Mouse (Mus musculus): Measurements from ENCODE around the gene Myh7b.

Gene Myh7b

DNA sequence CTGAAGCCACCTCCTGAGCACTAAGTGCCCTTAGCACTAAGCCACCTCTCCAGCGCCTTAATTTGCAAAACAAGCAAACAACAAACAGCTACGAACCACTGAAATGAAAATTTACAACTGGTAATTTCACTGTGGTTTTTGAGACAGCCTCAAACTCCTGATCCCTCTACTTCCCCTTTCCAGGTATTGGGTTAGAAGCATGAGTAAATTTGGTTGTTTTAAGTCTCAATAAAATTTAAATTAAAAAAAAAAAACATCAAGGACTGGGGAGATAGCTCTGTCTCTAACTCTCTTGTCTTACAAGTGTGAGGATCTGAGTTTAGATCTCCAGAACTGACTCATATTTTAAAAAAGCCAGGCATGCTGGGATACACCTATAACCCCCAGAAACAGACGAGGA lies 72.1 kb downstream of the Myh7b start:
- DNase-seq (ENCODE audit: extremely low spot score, low spot score): no peak

DNA sequence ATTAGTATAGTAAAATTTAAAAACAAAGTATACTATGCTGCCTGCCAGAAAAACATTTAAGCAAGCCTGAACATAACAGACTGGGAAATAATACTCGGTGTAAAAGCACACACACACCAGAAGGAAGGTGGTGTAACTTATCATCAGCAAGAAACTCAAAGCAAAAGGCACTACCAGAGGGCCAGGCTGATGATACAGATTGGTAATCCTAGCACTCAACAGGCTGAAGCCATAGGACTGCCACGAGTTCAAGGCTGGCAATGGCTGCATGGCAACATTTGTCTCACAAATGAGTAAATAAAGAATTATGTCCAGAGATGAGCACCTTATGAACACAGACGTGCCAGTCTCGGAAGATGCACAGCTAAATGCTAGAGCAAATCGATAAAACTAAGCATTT lies 72.8 kb downstream of the Myh7b start:
- DNase-seq (ENCODE audit: extremely low spot score, low spot score): no peak
